Mouse (Mus musculus): ENCODE data around the gene Rab39. TPM values are rescaled to one million over a fixed set of nuclear protein-coding genes. Genes with fewer than 3 reads are reported as not detected.

The Rab39 gene
- polyA plus RNA-seq, 1 experiment from 2014 or later: 0.20 TPM

DNA sequence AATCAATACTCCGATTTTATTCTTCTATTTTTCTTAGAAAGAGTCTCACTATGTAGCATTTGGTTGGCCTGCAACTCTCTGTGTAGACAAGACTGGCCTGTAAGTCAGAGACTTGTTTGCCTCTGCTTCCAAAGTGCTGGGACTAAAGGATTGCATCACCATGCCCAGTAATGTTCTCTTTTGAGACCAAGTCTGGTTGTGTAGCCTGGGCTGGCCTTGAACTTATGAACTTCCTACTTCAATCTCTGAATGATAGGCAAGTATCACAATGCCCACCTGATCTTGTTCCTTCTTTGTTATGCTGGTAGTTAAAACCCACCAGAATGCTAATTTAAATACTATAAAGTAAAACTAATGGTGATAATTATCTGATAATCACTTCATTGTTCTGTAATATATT is 3.0 kb downstream of the Rab39 start:
- no peak overlapping the region for H3K27ac ChIP-seq
- ATAC-seq (replicated peaks; ENCODE audit: low FRiP score, low read depth) (no peak), DNase-seq (ENCODE audit: low spot score) (no peak)
- no peaks in the 10 kb centered on the region for H3K9me3 ChIP-seq (replicated peaks; ENCODE audit: low read length)
- no peaks in the 10 kb centered on the region for H3K36me3 ChIP-seq (ENCODE audit: insufficient read depth, low read length)
- no peak overlapping the region for H3K9ac ChIP-seq (ENCODE audit: low read depth, low read length)
- H3K27me3 ChIP-seq (ENCODE audit: insufficient read depth, low read length): no peaks in the 10 kb centered on the region
- 92% methylated on average over 1 of the region's 1 CpGs for WGBS
- H3K4me3 ChIP-seq (replicated peaks; ENCODE audit: low read depth, low read length): no peak overlapping the region
- no peaks in the 10 kb centered on the region; the same call in 1 of the 2 replicates for H3K4me1 ChIP-seq (replicated peaks; ENCODE audit: insufficient read depth, low read length)
- H3K4me2 ChIP-seq (ENCODE audit: low read length): no peak overlapping the region
- no peak for TF ChIP-seq CTCF (IDR thresholded peaks at IDR 0.05; ENCODE audit: low read depth)

DNA sequence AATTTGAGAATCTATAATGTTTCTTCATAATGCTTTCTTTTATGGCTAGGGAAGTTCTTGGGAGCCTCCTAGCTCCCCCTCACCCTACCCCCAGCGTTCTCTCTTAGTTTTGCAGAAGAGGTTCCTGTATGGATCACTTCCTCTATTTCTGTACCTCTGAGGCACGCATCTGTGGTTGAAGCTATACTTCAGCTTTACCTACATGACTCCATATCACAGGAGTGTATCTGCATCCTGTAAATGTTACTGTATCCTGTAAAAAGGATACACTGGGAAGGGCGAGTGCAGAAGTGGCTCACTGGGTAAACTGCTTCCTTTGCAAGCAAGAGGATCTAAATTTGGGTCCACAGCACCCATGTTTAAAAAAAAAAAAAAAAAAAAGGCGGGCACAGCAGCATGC is 5.5 kb downstream of the Rab39 start:
- no peak for TF ChIP-seq CTCF (IDR thresholded peaks at IDR 0.05; ENCODE audit: low read depth)
- no peaks in the 10 kb centered on the region for H3K27me3 ChIP-seq (ENCODE audit: insufficient read depth, low read length)
- WGBS: 62% methylated on average over 4 of the region's 4 CpGs
- H3K4me1 ChIP-seq (replicated peaks; ENCODE audit: insufficient read depth, low read length): no peaks in the 10 kb centered on the region; the same call in 1 of the 2 replicates
- H3K36me3 ChIP-seq (ENCODE audit: insufficient read depth, low read length): no peaks in the 10 kb centered on the region
- no peak overlapping the region for H3K4me2 ChIP-seq (ENCODE audit: low read length)
- DNase-seq (ENCODE audit: low spot score): no peak
- no peak overlapping the region for H3K9ac ChIP-seq (ENCODE audit: low read depth, low read length)
- H3K4me3 ChIP-seq (replicated peaks; ENCODE audit: low read depth, low read length): no peak overlapping the region
- ATAC-seq (replicated peaks; ENCODE audit: low FRiP score, low read depth): no peak
- H3K27ac ChIP-seq: no peak overlapping the region
- H3K9me3 ChIP-seq (replicated peaks; ENCODE audit: low read length): no peaks in the 10 kb centered on the region

DNA sequence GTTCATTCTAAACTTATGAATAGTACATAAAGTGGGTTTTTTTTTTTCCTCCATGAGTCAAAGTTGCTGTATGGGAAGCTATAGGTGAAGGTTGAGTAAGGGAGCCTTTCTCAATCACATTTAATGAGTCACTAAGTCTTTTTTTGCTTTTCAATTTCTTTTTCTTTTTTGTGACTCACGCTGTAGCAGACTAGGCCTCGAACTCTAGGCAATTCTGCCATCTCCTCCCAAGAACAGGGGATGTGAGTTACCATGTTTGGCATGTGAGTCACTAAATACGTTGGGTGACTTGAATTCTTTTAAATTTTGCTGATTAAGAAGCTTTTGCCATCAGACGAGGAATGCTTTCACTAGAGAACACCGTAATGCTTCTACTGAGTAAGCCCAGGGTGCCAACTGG is 10.2 kb downstream of the Rab39 start:
- H3K9me3 ChIP-seq (replicated peaks; ENCODE audit: low read length): no peaks in the 10 kb centered on the region
- no peaks in the 10 kb centered on the region for H3K4me1 ChIP-seq (replicated peaks; ENCODE audit: insufficient read depth, low read length)
- H3K36me3 ChIP-seq (ENCODE audit: insufficient read depth, low read length): no peaks in the 10 kb centered on the region
- TF ChIP-seq CTCF (IDR thresholded peaks at IDR 0.05; ENCODE audit: low read depth): no peak
- H3K27ac ChIP-seq: no peak overlapping the region
- H3K4me2 ChIP-seq (ENCODE audit: low read length): no peak overlapping the region
- H3K4me3 ChIP-seq (replicated peaks; ENCODE audit: low read depth, low read length): no peak overlapping the region
- DNase-seq (ENCODE audit: low spot score) (no peak), ATAC-seq (replicated peaks; ENCODE audit: low FRiP score, low read depth) (no peak)
- WGBS: 84% methylated on average over 5 of the region's 5 CpGs
- no peak overlapping the region for H3K9ac ChIP-seq (ENCODE audit: low read depth, low read length)
- H3K27me3 ChIP-seq (ENCODE audit: insufficient read depth, low read length): no peaks in the 10 kb centered on the region

DNA sequence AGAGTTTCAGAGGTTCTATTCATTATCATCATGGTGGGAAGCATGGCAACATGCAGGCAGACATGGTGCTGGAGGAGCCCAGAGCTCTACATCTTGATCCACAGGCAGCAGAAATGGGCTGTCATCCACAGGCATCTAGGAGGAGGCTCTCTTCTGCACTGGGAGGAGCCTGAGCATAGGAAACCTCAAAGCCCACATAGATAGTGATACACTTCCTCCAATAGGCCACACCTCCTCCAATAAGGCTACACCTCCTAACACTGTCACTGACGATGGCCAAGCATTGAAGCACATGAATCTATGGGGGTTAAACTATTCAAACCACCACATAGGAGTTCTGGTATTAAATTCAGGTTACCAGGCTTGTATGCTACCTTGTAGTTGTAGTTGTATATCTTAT is 12.3 kb downstream of the Rab39 start:
- DNase-seq (ENCODE audit: low spot score): no peak
- ATAC-seq (replicated peaks; ENCODE audit: low FRiP score, low read depth): no peak
- Histone ChIP-seq H3K36me3 (ENCODE audit: insufficient read depth, low read length) (no peaks in the 10 kb centered on the region), H3K4me1 (replicated peaks; ENCODE audit: insufficient read depth, low read length) (no peaks in the 10 kb centered on the region), H3K4me3 (replicated peaks; ENCODE audit: low read depth, low read length) (no peak overlapping the region), H3K27me3 (ENCODE audit: insufficient read depth, low read length) (no peaks in the 10 kb centered on the region), H3K9ac (ENCODE audit: low read depth, low read length) (no peak overlapping the region), H3K9me3 (replicated peaks; ENCODE audit: low read length) (no peaks in the 10 kb centered on the region), H3K4me2 (ENCODE audit: low read length) (no peak overlapping the region), H3K27ac (no peak overlapping the region)
- 77% methylated on average over 1 of the region's 1 CpGs for WGBS
- no peak for TF ChIP-seq CTCF (IDR thresholded peaks at IDR 0.05; ENCODE audit: low read depth)

DNA sequence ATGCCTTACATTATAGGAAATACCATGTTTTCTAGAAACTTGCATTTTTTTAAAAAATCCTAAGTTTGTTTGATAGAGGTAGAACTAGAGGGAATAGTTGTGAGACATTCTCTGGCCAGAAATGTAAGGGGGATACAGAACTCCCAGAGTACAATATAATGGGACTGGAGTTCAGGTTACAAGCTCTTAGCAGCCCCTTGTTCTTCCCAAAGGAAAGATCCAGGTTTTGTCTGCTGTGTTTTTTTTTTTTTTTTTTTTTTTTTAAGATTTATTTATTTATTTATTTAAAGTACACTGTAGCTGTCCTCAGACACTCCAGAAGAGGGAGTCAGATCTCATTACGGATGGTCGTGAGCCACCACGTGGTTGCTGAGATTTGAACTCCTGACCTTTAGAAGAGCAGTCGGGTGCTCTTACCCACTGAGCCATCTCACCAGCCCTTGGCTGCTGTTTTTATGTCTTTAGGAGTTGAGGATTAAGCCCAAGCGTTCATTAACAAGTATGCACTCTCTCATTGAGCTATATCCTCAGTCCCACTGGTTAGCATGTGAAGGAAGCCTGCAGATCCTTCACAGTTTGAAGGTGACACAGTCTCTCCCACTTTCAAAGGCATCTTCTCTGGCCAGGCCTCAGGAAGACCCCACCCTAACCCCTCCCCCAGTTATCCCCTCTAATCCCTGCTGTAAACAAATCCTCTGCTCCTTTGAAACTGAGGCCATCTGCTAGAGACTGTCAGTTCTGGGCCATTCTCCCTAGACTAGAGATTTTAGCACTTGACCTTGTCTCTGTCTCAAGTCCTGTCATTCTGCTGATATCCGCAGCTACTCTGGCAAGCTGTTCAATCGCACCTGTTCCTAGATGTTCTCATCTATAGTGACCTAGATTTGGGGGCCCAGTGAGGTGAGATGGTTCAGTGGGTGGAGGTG is 14.0 kb downstream of the Rab39 start:
- ATAC-seq (replicated peaks; ENCODE audit: low FRiP score, low read depth) (no peak), DNase-seq (ENCODE audit: low spot score) (no peak)
- Histone ChIP-seq H3K9ac (ENCODE audit: low read depth, low read length) (no peak overlapping the region), H3K4me2 (ENCODE audit: low read length) (no peak overlapping the region), H3K27me3 (ENCODE audit: insufficient read depth, low read length) (no peaks in the 10 kb centered on the region), H3K4me3 (replicated peaks; ENCODE audit: low read depth, low read length) (no peak overlapping the region), H3K27ac (no peak overlapping the region), H3K4me1 (replicated peaks; ENCODE audit: insufficient read depth, low read length) (no peaks in the 10 kb centered on the region), H3K36me3 (ENCODE audit: insufficient read depth, low read length) (no peaks in the 10 kb centered on the region), H3K9me3 (replicated peaks; ENCODE audit: low read length) (no peaks in the 10 kb centered on the region)
- TF ChIP-seq CTCF (IDR thresholded peaks at IDR 0.05; ENCODE audit: low read depth): no peak
- WGBS: 41% methylated on average over 7 of the region's 7 CpGs

DNA sequence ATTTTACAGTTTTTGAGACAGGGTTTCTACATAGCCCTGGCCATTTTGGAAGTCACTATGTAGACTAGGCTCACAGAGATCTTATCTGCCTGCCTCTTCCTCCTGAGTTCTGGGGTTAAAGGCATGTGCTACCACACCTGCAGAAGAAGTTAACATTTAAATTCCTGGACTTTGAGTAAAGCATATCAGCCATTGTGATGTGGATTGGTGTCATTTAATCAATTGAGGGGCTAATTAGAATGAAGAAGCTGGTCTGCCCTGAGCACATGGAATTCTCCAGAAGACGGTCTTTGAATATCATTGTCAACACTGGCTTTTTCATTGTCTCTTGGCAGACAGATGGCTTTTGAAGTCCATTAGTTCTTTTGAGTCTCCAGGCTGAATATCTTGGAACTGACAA is 25.2 kb downstream of the Rab39 start:
- Histone ChIP-seq H3K9me3 (replicated peaks; ENCODE audit: low read length) (no peaks in the 10 kb centered on the region), H3K9ac (ENCODE audit: low read depth, low read length) (no peak overlapping the region), H3K4me3 (replicated peaks; ENCODE audit: low read depth, low read length) (no peak overlapping the region), H3K36me3 (ENCODE audit: insufficient read depth, low read length) (no peaks in the 10 kb centered on the region), H3K27ac (no peak overlapping the region), H3K4me1 (replicated peaks; ENCODE audit: insufficient read depth, low read length) (no peaks in the 10 kb centered on the region), H3K27me3 (ENCODE audit: insufficient read depth, low read length) (no peaks in the 10 kb centered on the region), H3K4me2 (ENCODE audit: low read length) (no peak overlapping the region)
- no peak for DNase-seq (ENCODE audit: low spot score)
- TF ChIP-seq CTCF (IDR thresholded peaks at IDR 0.05; ENCODE audit: low read depth): no peak
- 80% methylated on average over 1 of the region's 1 CpGs for WGBS
- no peak for ATAC-seq (replicated peaks; ENCODE audit: low FRiP score, low read depth)

All from kidney, postnatal 0 days (tissue).